Mouse (Mus musculus) forebrain, embryonic 10.5 days (tissue): ENCODE results near the gene Ifih1. TPM values are rescaled to one million over a fixed set of nuclear protein-coding genes. Genes with fewer than 3 reads are reported as not detected.
A peak's percentile ranks its signal among the peaks of the same experiment; 100 is the strongest.

Experiments
- DNase-seq: peaks from one replicate; pipeline ENCODE4 v3.0.0-alpha.2; 2017; ENCODE audit warnings: low spot score; ENCODE audit errors: extremely low spot score
- H3K27ac ChIP-seq: fragments of 300-500 bp; sonication (generic); 2 replicates; pipeline ENCODE4 v1.5.1; 2016; ENCODE audit warnings: mild to moderate bottlenecking
- H3K27me3 ChIP-seq: fragments of 300-500 bp; sonication (generic); 2 replicates; pipeline ENCODE4 v1.6.1; 2016; ENCODE audit warnings: mild to moderate bottlenecking; ENCODE audit not compliant: poor library complexity, severe bottlenecking
- H3K36me3 ChIP-seq: fragments of 300-500 bp; sonication (generic); replicated peaks from 2 replicates; pipeline ENCODE4 v1.6.1; 2016; ENCODE audit warnings: mild to moderate bottlenecking, moderate library complexity
- H3K4me1 ChIP-seq: fragments of 300-500 bp; sonication (generic); 2 replicates; pipeline ENCODE4 v1.6.1; 2016
- H3K4me3 ChIP-seq: fragments of 300-500 bp; sonication (generic); 2 replicates; pipeline ENCODE4 v1.5.1; 2016; ENCODE audit warnings: mild to moderate bottlenecking, moderate library complexity
- H3K9me3 ChIP-seq: fragments of 300-500 bp; sonication (generic); 2 replicates; pipeline ENCODE4 v1.6.1; 2016; ENCODE audit warnings: mild to moderate bottlenecking, moderate library complexity
- WGBS: fragments of 180-500 bp; shearing (Covaris S2); methylation state at CpG from one replicate; pipeline ENCODE4 v1.1.7; 2016; 5-methylcytosine and 5-hydroxymethylcytosine counted together
- polyA plus RNA-seq: library from polyadenylated mRNA; unstranded; fragments of >200 nt; fragmentation: Nextera tagmentation; extraction: Ambion mirVana; gene quantifications from 2 replicates; pipeline ENCODE4 v1.2.1, GENCODE M21; 2016

Gene Ifih1
- 0.95 and 1.0 TPM in 2 replicates for polyA plus RNA-seq

GRCm38 (mm10) chr2:62646014-62646645, at the start of gene Ifih1:
Gene Ifih1, minus strand, starts transcription at chr2:62646255.
- Histone ChIP-seq H3K27ac (peak within 1 kb of the TSS; percentile 78), H3K9me3 (no peaks in the 10 kb centered on the region), H3K36me3 (no peaks in the 10 kb centered on the region), H3K27me3 (peaks cover 20% of the 10 kb centered on the region), H3K4me3 (peak within 1 kb of the TSS; percentile 58), H3K4me1 (peaks cover 18% of the 10 kb centered on the region)
- WGBS = under 1% methylated on average over 30 of the region's 30 CpGs
- peak; percentile 65 for DNase-seq

GRCm38 (mm10) chr2:62685934-62686333, 39.9 kb upstream of the Ifih1 start:
- DNase-seq = no peak
- 93% methylated on average over 6 of the region's 6 CpGs for WGBS
- no peak overlapping the region for H3K4me3 ChIP-seq

GRCm38 (mm10) chr2:62684989-62685595, 39.0 kb upstream of the Ifih1 start:
- Histone ChIP-seq H3K27me3 (no peaks in the 10 kb centered on the region), H3K36me3 (no peaks in the 10 kb centered on the region), H3K27ac (no peak overlapping the region), H3K4me3 (no peak overlapping the region), H3K9me3 (no peaks in the 10 kb centered on the region), H3K4me1 (peaks cover 5% of the 10 kb centered on the region; the same call in 1 of the 2 replicates)
- no peak for DNase-seq
- 62% methylated on average over 3 of the region's 3 CpGs for WGBS

More at GRCm38 (mm10) chr2:62685934-62686333, 39.9 kb upstream of the Ifih1 start:
- Histone ChIP-seq H3K9me3 (no peaks in the 10 kb centered on the region), H3K27ac (no peak overlapping the region), H3K27me3 (no peaks in the 10 kb centered on the region), H3K36me3 (no peaks in the 10 kb centered on the region), H3K4me1 (peaks cover 5% of the 10 kb centered on the region; the same call in 1 of the 2 replicates)

GRCm38 (mm10) chr2:62681667-62682066, 35.6 kb upstream of the Ifih1 start:
- H3K4me3 ChIP-seq = no peak overlapping the region
- DNase-seq = no peak
- H3K27me3 ChIP-seq = no peaks in the 10 kb centered on the region
- H3K27ac ChIP-seq = no peak overlapping the region
- WGBS = 72% methylated on average over 8 of the region's 8 CpGs
- H3K9me3 ChIP-seq = no peaks in the 10 kb centered on the region
- peaks cover 5% of the 10 kb centered on the region; the same call in 1 of the 2 replicates for H3K4me1 ChIP-seq
- no peaks in the 10 kb centered on the region for H3K36me3 ChIP-seq

- Histone ChIP-seq H3K27ac (no peak overlapping the region), H3K4me1 (no peaks in the 10 kb centered on the region), H3K27me3 (no peaks in the 10 kb centered on the region), H3K4me3 (no peak overlapping the region), H3K9me3 (no peaks in the 10 kb centered on the region), H3K36me3 (no peaks in the 10 kb centered on the region)
- no peak for DNase-seq
- 92% methylated on average over 5 of the region's 5 CpGs for WGBS
Measured at GRCm38 (mm10) chr2:62672788-62673187, 26.7 kb upstream of the Ifih1 start.

GRCm38 (mm10) chr2:62670767-62671166, 24.7 kb upstream of the Ifih1 start:
- Histone ChIP-seq H3K27ac (no peak overlapping the region), H3K9me3 (no peaks in the 10 kb centered on the region), H3K4me3 (no peak overlapping the region), H3K4me1 (no peaks in the 10 kb centered on the region), H3K27me3 (no peaks in the 10 kb centered on the region), H3K36me3 (no peaks in the 10 kb centered on the region)
- DNase-seq = no peak
- WGBS = 81% methylated on average over 4 of the region's 4 CpGs

GRCm38 (mm10) chr2:62670301-62670700, 24.2 kb upstream of the Ifih1 start:
- H3K27ac ChIP-seq = no peak overlapping the region
- no peak for DNase-seq
- H3K36me3 ChIP-seq = no peaks in the 10 kb centered on the region
- WGBS = 90% methylated on average over 5 of the region's 5 CpGs
- peaks cover 3% of the 10 kb centered on the region for H3K27me3 ChIP-seq
- no peak overlapping the region for H3K4me3 ChIP-seq
- H3K4me1 ChIP-seq = no peaks in the 10 kb centered on the region
- H3K9me3 ChIP-seq = no peaks in the 10 kb centered on the region

- H3K27ac ChIP-seq = no peak overlapping the region
- no peak for DNase-seq
- WGBS = 89% methylated on average over 3 of the region's 3 CpGs
- peaks cover 8% of the 10 kb centered on the region for H3K27me3 ChIP-seq
- no peaks in the 10 kb centered on the region for H3K9me3 ChIP-seq
- H3K4me3 ChIP-seq = no peak overlapping the region
- no peaks in the 10 kb centered on the region for H3K36me3 ChIP-seq
- H3K4me1 ChIP-seq = no peaks in the 10 kb centered on the region
Measured at GRCm38 (mm10) chr2:62669848-62670247, 23.8 kb upstream of the Ifih1 start.

GRCm38 (mm10) chr2:62665536-62665935, 19.5 kb upstream of the Ifih1 start:
- Histone ChIP-seq H3K27ac (no peak overlapping the region), H3K27me3 (peaks cover 15% of the 10 kb centered on the region), H3K9me3 (no peaks in the 10 kb centered on the region), H3K4me1 (peaks cover 9% of the 10 kb centered on the region; the same call in 1 of the 2 replicates), H3K4me3 (no peak overlapping the region), H3K36me3 (no peaks in the 10 kb centered on the region)
- no peak for DNase-seq
- WGBS = 75% methylated on average over 1 of the region's 1 CpGs

GRCm38 (mm10) chr2:62664839-62665238, 18.8 kb upstream of the Ifih1 start:
- no peaks in the 10 kb centered on the region for H3K9me3 ChIP-seq
- DNase-seq = no peak
- peak overlapping the region; percentile 70 for H3K4me3 ChIP-seq
- H3K4me1 ChIP-seq = peaks cover 9% of the 10 kb centered on the region; the same call in 1 of the 2 replicates
- H3K27me3 ChIP-seq = peaks cover 15% of the 10 kb centered on the region
- no peaks in the 10 kb centered on the region for H3K36me3 ChIP-seq
- 68% methylated on average over 7 of the region's 7 CpGs for WGBS
- H3K27ac ChIP-seq = no peak overlapping the region

- no peaks in the 10 kb centered on the region for H3K9me3 ChIP-seq
- DNase-seq = peak; percentile 86
- 1% methylated on average over 43 of the region's 43 CpGs for WGBS
- peak within 1 kb of the TSS; percentile 70 for H3K4me3 ChIP-seq
- peak within 1 kb of the TSS; percentile 76 for H3K27ac ChIP-seq
- no peaks in the 10 kb centered on the region for H3K36me3 ChIP-seq
- peaks cover 15% of the 10 kb centered on the region for H3K27me3 ChIP-seq
- H3K4me1 ChIP-seq = peaks cover 9% of the 10 kb centered on the region; the same call in 1 of the 2 replicates
Measured at GRCm38 (mm10) chr2:62664135-62664670, 18.1 kb upstream of the Ifih1 start, which contains the start of gene Gca. Gene Gca, plus strand, starts transcription at chr2:62664285.

- Histone ChIP-seq H3K27me3 (peaks cover 15% of the 10 kb centered on the region), H3K27ac (no peak overlapping the region), H3K9me3 (no peaks in the 10 kb centered on the region), H3K4me1 (peaks cover 9% of the 10 kb centered on the region; the same call in 1 of the 2 replicates), H3K4me3 (no peak overlapping the region), H3K36me3 (no peaks in the 10 kb centered on the region)
- no peak for DNase-seq
- 87% methylated on average over 3 of the region's 3 CpGs for WGBS
Measured at GRCm38 (mm10) chr2:62662560-62662959, 16.5 kb upstream of the Ifih1 start.

- 58% methylated on average over 6 of the region's 6 CpGs for WGBS
- Histone ChIP-seq H3K4me3 (no peak overlapping the region), H3K27me3 (peaks cover 20% of the 10 kb centered on the region), H3K36me3 (no peaks in the 10 kb centered on the region), H3K9me3 (no peaks in the 10 kb centered on the region), H3K27ac (no peak overlapping the region), H3K4me1 (peaks cover 9% of the 10 kb centered on the region; the same call in 1 of the 2 replicates)
- no peak for DNase-seq
Measured at GRCm38 (mm10) chr2:62660565-62660964, 14.5 kb upstream of the Ifih1 start.
